Mouse (Mus musculus) liver, embryonic 12.5 days (tissue): ENCODE measurements around the gene Etfbkmt. TPM values are rescaled to one million over a fixed set of nuclear protein-coding genes. Genes with fewer than 3 reads are reported as not detected.
"Not testable (repeated sequence)": the region's sequence is repeated elsewhere in the genome, so short reads cannot be mapped to it uniquely, and the experiment has no call there.

Experiments used
- ATAC-seq: fragments of 200-750 bp; cut with Nextera tagmentation; 2 replicates; pipeline ENCODE4 v1.8.0; 2017; ENCODE audit warnings: moderate number of reproducible peaks, mild to moderate bottlenecking, moderate library complexity
- H3K27ac ChIP-seq: fragments of 300-500 bp; sonication (generic); 2 replicates; pipeline ENCODE4 v1.5.1; 2016; ENCODE audit warnings: mild to moderate bottlenecking
- H3K27me3 ChIP-seq: fragments of 300-500 bp; sonication (generic); replicated peaks from 2 replicates; pipeline ENCODE4 v1.6.1; 2016; ENCODE audit warnings: mild to moderate bottlenecking, moderate library complexity
- H3K36me3 ChIP-seq: fragments of 300-500 bp; sonication (generic); 2 replicates; pipeline ENCODE4 v1.6.1; 2016; ENCODE audit warnings: mild to moderate bottlenecking, moderate library complexity
- H3K4me1 ChIP-seq: fragments of 300-500 bp; sonication (generic); 2 replicates; pipeline ENCODE4 v1.6.1; 2016
- H3K4me2 ChIP-seq: fragments of 300-500 bp; sonication (generic); 2 replicates; pipeline ENCODE4 v1.6.1; 2016; ENCODE audit warnings: mild to moderate bottlenecking, moderate library complexity
- H3K4me3 ChIP-seq: fragments of 300-500 bp; sonication (generic); 2 replicates; pipeline ENCODE4 v1.5.1; 2016; ENCODE audit warnings: mild to moderate bottlenecking, moderate library complexity
- H3K9ac ChIP-seq: fragments of 300-500 bp; sonication (generic); 2 replicates; pipeline ENCODE4 v1.6.1; 2016; ENCODE audit warnings: mild to moderate bottlenecking, moderate library complexity
- H3K9me3 ChIP-seq: fragments of 300-500 bp; sonication (generic); replicated peaks from 2 replicates; pipeline ENCODE4 v1.6.1; 2016; ENCODE audit warnings: mild to moderate bottlenecking, moderate library complexity
- WGBS: fragments of 180-500 bp; shearing (Covaris S2); methylation state at CpG from one replicate; pipeline ENCODE4 v1.1.7; 2016; ENCODE audit not compliant: insufficient replicate concordance; 5-methylcytosine and 5-hydroxymethylcytosine counted together
- polyA plus RNA-seq: library from polyadenylated mRNA; unstranded; fragments of >200 nt; fragmentation: Nextera tagmentation; extraction: Ambion mirVana; gene quantifications from 2 replicates; pipeline ENCODE4 v1.2.1, GENCODE M21; 2016

Etfbkmt gene
- polyA plus RNA-seq, 1 experiment from 2014 or later = 11.8 TPM

GRCm38 (mm10) chr6:149191951-149192350 is 52.3 kb downstream of the Etfbkmt start:
- H3K4me2 ChIP-seq, H3K9me3 ChIP-seq, ATAC-seq, H3K4me3 ChIP-seq, H3K27me3 ChIP-seq, H3K9ac ChIP-seq, H3K36me3 ChIP-seq: not testable (repeated sequence)
- WGBS = 75% methylated on average over 5 of the region's 5 CpGs
- peaks cover 53% of the 10 kb centered on the region for H3K4me1 ChIP-seq
- H3K27ac ChIP-seq = peak overlapping the region; percentile 37; the same call in 1 of the 2 replicates

GRCm38 (mm10) chr6:149193276-149193905 is 53.7 kb downstream of the Etfbkmt start:
- Histone ChIP-seq H3K36me3 (no peaks in the 10 kb centered on the region), H3K9me3 (0 out of 2 replicates have a peak, but pooled peaks cover 6% of the 10 kb centered on the region), H3K9ac (peak overlapping the region; percentile 19; the same call in 1 of the 2 replicates), H3K27ac (peak overlapping the region; percentile 92), H3K27me3 (no peaks in the 10 kb centered on the region), H3K4me2 (peak overlapping the region; percentile 51), H3K4me1 (peaks cover 50% of the 10 kb centered on the region), H3K4me3 (no peak overlapping the region)
- ATAC-seq = peak; percentile 91
- 30% methylated on average over 5 of the region's 5 CpGs for WGBS

- no peak overlapping the region for H3K9ac ChIP-seq
- ATAC-seq = no peak
- peaks cover 38% of the 10 kb centered on the region for H3K4me1 ChIP-seq
- H3K4me2 ChIP-seq = no peak overlapping the region
- 68% methylated on average over 3 of the region's 3 CpGs for WGBS
- 0 out of 2 replicates have a peak, but pooled peaks cover 2% of the 10 kb centered on the region for H3K9me3 ChIP-seq
- H3K27me3 ChIP-seq = no peaks in the 10 kb centered on the region
- H3K4me3 ChIP-seq = no peak overlapping the region
- no peak overlapping the region for H3K27ac ChIP-seq
- H3K36me3 ChIP-seq = no peaks in the 10 kb centered on the region
These were observed 57.5 kb downstream of the Etfbkmt start for GRCm38 (mm10) chr6:149197116-149197515.

- no peaks in the 10 kb centered on the region for H3K27me3 ChIP-seq
- no peak overlapping the region for H3K9ac ChIP-seq
- no peak overlapping the region for H3K4me2 ChIP-seq
- no peak overlapping the region for H3K4me3 ChIP-seq
- H3K9me3 ChIP-seq = no peaks in the 10 kb centered on the region
- peaks cover 24% of the 10 kb centered on the region for H3K4me1 ChIP-seq
- peak; percentile 57 for ATAC-seq
- no peaks in the 10 kb centered on the region for H3K36me3 ChIP-seq
- no peak overlapping the region for H3K27ac ChIP-seq
These were observed 58.9 kb downstream of the Etfbkmt start for GRCm38 (mm10) chr6:149198572-149198971.

Other genes with a start within 250 kb of the Etfbkmt start
- gene Caprin2, start 243.6 kb upstream of the Etfbkmt start, polyA plus RNA-seq = 9.7 and 10.8 TPM in 2 replicates
- 44.0 and 45.4 TPM in 2 replicates for gene Sinhcaf, start 193.4 kb upstream of the Etfbkmt start, polyA plus RNA-seq
- gene Dennd5b, start 38.2 kb upstream of the Etfbkmt start, polyA plus RNA-seq = 6.0 and 7.0 TPM in 2 replicates
- gene Gm10203, start 9.7 kb upstream of the Etfbkmt start, polyA plus RNA-seq = not detected in 2 replicates
- gene Amn1, start 48.9 kb downstream of the Etfbkmt start, polyA plus RNA-seq = 8.6 and 9.2 TPM in 2 replicates
- gene Resf1, start 169.6 kb downstream of the Etfbkmt start, polyA plus RNA-seq = 34.5 and 35.0 TPM in 2 replicates